Mouse (Mus musculus) liver, postnatal 0 days (tissue): Measurements from ENCODE around the gene Gcnt3. TPM values are rescaled to one million over a fixed set of nuclear protein-coding genes. Genes with fewer than 3 reads are reported as not detected.

Experiments
- ATAC-seq: fragments of 200-750 bp; cut with Nextera tagmentation; 2 replicates; pipeline ENCODE4 v1.8.0; 2017; ENCODE audit warnings: mild to moderate bottlenecking, moderate library complexity
- DNase-seq: peaks from one replicate; pipeline ENCODE4 v3.0.0-alpha.2; 2016
- H3K27ac ChIP-seq: fragments of 300-500 bp; sonication (generic); 2 replicates; pipeline ENCODE4 v1.5.1; 2014; ENCODE audit warnings: antibody characterized with exemption, moderate library complexity, mild to moderate bottlenecking, low read depth
- H3K27me3 ChIP-seq: fragments of 300-500 bp; sonication (generic); 2 replicates; pipeline ENCODE4 v1.6.1; 2014; ENCODE audit warnings: low read length, control low read depth, mixed read lengths; ENCODE audit not compliant: insufficient read depth
- H3K36me3 ChIP-seq: fragments of 300-500 bp; sonication (generic); replicated peaks from 2 replicates; pipeline ENCODE4 v1.6.1; 2014; ENCODE audit warnings: mild to moderate bottlenecking, control low read depth, low read length, moderate library complexity, mixed read lengths; ENCODE audit not compliant: insufficient read depth
- H3K4me1 ChIP-seq: fragments of 300-500 bp; sonication (generic); 2 replicates; pipeline ENCODE4 v1.6.1; 2014; ENCODE audit warnings: antibody characterized with exemption, mild to moderate bottlenecking, control low read depth; ENCODE audit not compliant: insufficient read depth
- H3K4me2 ChIP-seq: fragments of 300-500 bp; sonication (generic); 2 replicates; pipeline ENCODE4 v1.6.1; 2014; ENCODE audit warnings: low read depth, mild to moderate bottlenecking, low read length, moderate library complexity, mixed read lengths
- H3K4me3 ChIP-seq: fragments of 300-500 bp; sonication (generic); 2 replicates; pipeline ENCODE4 v1.5.1; 2014; ENCODE audit warnings: low read depth, low read length
- H3K9ac ChIP-seq: fragments of 300-500 bp; sonication (generic); replicated peaks from 2 replicates; pipeline ENCODE4 v1.6.1; 2014; ENCODE audit warnings: mild to moderate bottlenecking, moderate library complexity
- H3K9me3 ChIP-seq: fragments of 300-500 bp; sonication (generic); 2 replicates; pipeline ENCODE4 v1.6.1; 2016; ENCODE audit warnings: mild to moderate bottlenecking, control low read depth, low read length, mixed read lengths
- CTCF ChIP-seq: sonication (generic); IDR thresholded peaks from 2 replicates; pipeline ENCODE4 v1.5.1; 2016; ENCODE audit warnings: antibody characterized with exemption, low read depth
- EP300 ChIP-seq: IDR thresholded peaks from 2 replicates; pipeline ENCODE4 v1.6.1; 2016; ENCODE audit warnings: antibody characterized with exemption, low read depth, mild to moderate bottlenecking
- WGBS: fragments of 180-500 bp; shearing (Covaris S2); extraction: QIAGEN DNeasy Blood & Tissue Kit; methylation state at CpG from one replicate; pipeline ENCODE4 v1.1.7; 2014; ENCODE audit not compliant: insufficient replicate concordance; 5-methylcytosine and 5-hydroxymethylcytosine counted together
- polyA plus RNA-seq: library from polyadenylated mRNA; unstranded; fragments of >200 nt; fragmentation: Nextera tagmentation; extraction: Ambion mirVana; gene quantifications from 2 replicates; pipeline ENCODE4 v1.2.1, GENCODE M21; 2015

Gene Gcnt3
- polyA plus RNA-seq, 1 experiment from 2014 or later, result not detected

DNA sequence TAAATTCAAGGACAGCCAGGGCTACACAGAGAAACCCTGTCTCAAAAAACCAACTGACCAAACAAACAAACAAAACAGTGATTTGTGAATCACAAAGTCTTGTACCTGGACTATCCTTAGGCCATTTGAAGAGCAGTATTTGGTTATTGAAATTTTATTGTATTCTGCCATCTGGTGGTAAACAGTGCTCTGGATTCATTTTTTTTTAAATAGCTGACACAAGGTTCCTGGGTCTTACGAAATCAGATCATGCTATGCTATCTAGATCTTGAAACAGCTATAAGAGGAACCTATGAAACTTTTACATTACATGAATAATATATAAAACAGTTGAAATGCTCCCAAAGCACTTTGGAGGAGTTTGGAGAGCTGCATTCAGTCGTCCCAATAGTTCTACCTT, 43.1 kb upstream of the Gcnt3 start:
- H3K4me1 ChIP-seq, result peaks cover 11% of the 10 kb centered on the region; the same call in 1 of the 2 replicates
- H3K27ac ChIP-seq, result no peak overlapping the region
- no peak overlapping the region for H3K4me3 ChIP-seq
- DNase-seq (no peak), ATAC-seq (no peak)
- TF ChIP-seq EP300, result no peak
- peak; percentile 46 for TF ChIP-seq CTCF
- H3K9me3 ChIP-seq, result peaks cover 2% of the 10 kb centered on the region; the same call in 1 of the 2 replicates
- no peaks in the 10 kb centered on the region for H3K27me3 ChIP-seq
- WGBS, result 51% methylated on average over 2 of the region's 2 CpGs
- H3K4me2 ChIP-seq, result no peak overlapping the region
- no peak overlapping the region for H3K9ac ChIP-seq
- H3K36me3 ChIP-seq, result no peaks in the 10 kb centered on the region

- no peak overlapping the region for H3K27ac ChIP-seq
- 57% methylated on average over 9 of the region's 9 CpGs for WGBS
- peaks cover 2% of the 10 kb centered on the region; the same call in 1 of the 2 replicates for H3K9me3 ChIP-seq
- no peak overlapping the region for H3K4me3 ChIP-seq
- H3K4me1 ChIP-seq, result peaks cover 11% of the 10 kb centered on the region; the same call in 1 of the 2 replicates
- DNase-seq (no peak), ATAC-seq (no peak)
- H3K9ac ChIP-seq, result no peak overlapping the region
- no peak for TF ChIP-seq CTCF
- TF ChIP-seq EP300, result no peak
- no peaks in the 10 kb centered on the region for H3K36me3 ChIP-seq
- H3K27me3 ChIP-seq, result no peaks in the 10 kb centered on the region
- no peak overlapping the region for H3K4me2 ChIP-seq
Observed at GRCm38 (mm10) chr9:70080027-70080800, 42.3 kb upstream of the Gcnt3 start.

- Histone ChIP-seq H3K27ac (peak overlapping the region; percentile 68), H3K36me3 (no peaks in the 10 kb centered on the region), H3K27me3 (no peaks in the 10 kb centered on the region), H3K9me3 (no peaks in the 10 kb centered on the region), H3K4me3 (no peak overlapping the region), H3K4me1 (peaks cover 11% of the 10 kb centered on the region; the same call in 1 of the 2 replicates), H3K4me2 (no peak overlapping the region), H3K9ac (no peak overlapping the region)
- WGBS, result 65% methylated on average over 3 of the region's 3 CpGs
- TF ChIP-seq EP300 (peak; percentile 73), CTCF (no peak)
- ATAC-seq, result peak; percentile 91
- DNase-seq, result peak; percentile 57
Observed at GRCm38 (mm10) chr9:70078034-70078433, 40.1 kb upstream of the Gcnt3 start.

- Histone ChIP-seq H3K4me2 (no peak overlapping the region), H3K27ac (peak overlapping the region; percentile 57; the same call in 1 of the 2 replicates), H3K27me3 (no peaks in the 10 kb centered on the region), H3K4me1 (peaks cover 11% of the 10 kb centered on the region; the same call in 1 of the 2 replicates), H3K9me3 (no peaks in the 10 kb centered on the region), H3K4me3 (no peak overlapping the region), H3K36me3 (no peaks in the 10 kb centered on the region), H3K9ac (no peak overlapping the region)
- DNase-seq (no peak), ATAC-seq (no peak)
- 69% methylated on average over 7 of the region's 7 CpGs for WGBS
- TF ChIP-seq CTCF (no peak), EP300 (no peak)
Observed at GRCm38 (mm10) chr9:70077170-70077569, 39.3 kb upstream of the Gcnt3 start.

- 73% methylated on average over 8 of the region's 8 CpGs for WGBS
- Histone ChIP-seq H3K9me3 (no peaks in the 10 kb centered on the region), H3K36me3 (no peaks in the 10 kb centered on the region), H3K4me2 (no peak overlapping the region), H3K9ac (no peak overlapping the region), H3K4me3 (no peak overlapping the region), H3K4me1 (peaks cover 5% of the 10 kb centered on the region; the same call in 1 of the 2 replicates), H3K27me3 (no peaks in the 10 kb centered on the region), H3K27ac (no peak overlapping the region)
- DNase-seq, result no peak
- no peak for ATAC-seq
- TF ChIP-seq EP300, result no peak
- no peak for TF ChIP-seq CTCF
Observed at GRCm38 (mm10) chr9:70072387-70072786, 34.5 kb upstream of the Gcnt3 start.

DNA sequence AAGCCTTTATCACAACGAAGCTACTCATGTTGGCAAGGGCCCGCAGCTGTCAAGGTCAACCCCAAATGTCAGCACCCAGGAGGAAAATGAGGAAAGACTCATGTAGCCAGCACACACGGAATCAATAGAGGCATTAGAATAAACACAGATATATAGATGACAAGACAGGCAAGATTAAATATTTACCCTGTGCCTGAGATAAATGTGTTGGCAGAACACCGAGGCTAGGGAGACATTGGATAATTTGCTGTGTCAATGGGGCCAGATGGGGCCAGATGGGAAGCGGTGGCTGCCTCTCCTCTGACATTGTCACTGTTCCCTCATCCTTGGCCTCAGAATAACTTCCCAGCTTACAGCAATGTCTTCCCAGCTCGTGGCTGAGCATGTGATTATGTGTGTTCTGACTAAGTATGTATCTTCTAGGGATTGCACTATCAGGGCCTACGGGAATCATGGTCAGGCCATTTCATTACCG, 32.1 kb upstream of the Gcnt3 start:
- TF ChIP-seq EP300, result 0 out of 2 replicates have a peak, but pooled peaks have one; percentile 31
- TF ChIP-seq CTCF, result no peak
- H3K4me3 ChIP-seq, result no peak overlapping the region
- H3K4me2 ChIP-seq, result no peak overlapping the region
- H3K9me3 ChIP-seq, result no peaks in the 10 kb centered on the region
- peaks cover 5% of the 10 kb centered on the region; the same call in 1 of the 2 replicates for H3K4me1 ChIP-seq
- DNase-seq (peak; percentile 34), ATAC-seq (peak; percentile 88)
- whole genome bisulfite sequencing, result 50% methylated on average over 8 of the region's 8 CpGs
- H3K27me3 ChIP-seq, result no peaks in the 10 kb centered on the region
- H3K27ac ChIP-seq, result peak overlapping the region; percentile 46; the same call in 1 of the 2 replicates
- H3K9ac ChIP-seq, result no peak overlapping the region
- no peaks in the 10 kb centered on the region for H3K36me3 ChIP-seq
